Mouse (Mus musculus) gastrocnemius, adult 2 months (tissue): Measurements from ENCODE around the gene Rnf167. TPM values are rescaled to one million over a fixed set of nuclear protein-coding genes. Genes with fewer than 3 reads are reported as not detected.

Experiments used
- DNase-seq: peaks from one replicate; pipeline ENCODE4 v3.0.0; 2022
- H3K27ac ChIP-seq: fragments of 200-600 bp; 2 replicates; pipeline ENCODE4 v1.8.1; 2022; ENCODE audit warnings: mild to moderate bottlenecking
- H3K4me3 ChIP-seq: fragments of 200-600 bp; 2 replicates; pipeline ENCODE4 v1.8.1; 2022; ENCODE audit warnings: mild to moderate bottlenecking, moderate library complexity
- CTCF ChIP-seq: fragments of 200-600 bp; IDR thresholded peaks from 2 replicates; pipeline ENCODE4 v1.8.1; 2022; ENCODE audit warnings: antibody characterized with exemption, mild to moderate bottlenecking, moderate library complexity
- intact Hi-C: fragments of 180-260 bp; cut with DNase I; formaldehyde crosslinking; loops from one replicate; pipeline ENCODE4 v1.15.1; 2025
- total RNA-seq, 2 experiments: library from RNA; stranded (reverse); gene quantifications; 2 replicates each; pipeline ENCODE4 v1.2.3; 2021

Rnf167 gene
- total RNA-seq, 2 experiments from 2014 or later, result 35.0 to 38.4 TPM

- Histone ChIP-seq H3K4me3 (peak overlapping the region; percentile 94), H3K27ac (peak overlapping the region; percentile 92)
- no peak for TF ChIP-seq CTCF
- intact Hi-C loops, result no loop called here
- DNase-seq, result no peak
Observed at GRCm38 (mm10) chr11:70660571-70660970, 13.5 kb downstream of the Rnf167 start.

- peak overlapping the region; percentile 92 for H3K27ac ChIP-seq
- peak; percentile 55 for DNase-seq
- intact Hi-C loops, result no loop called here
- TF ChIP-seq CTCF, result no peak
- H3K4me3 ChIP-seq, result 0 out of 2 replicates have a peak overlapping the region, but pooled peaks have one; percentile 1
Observed at GRCm38 (mm10) chr11:70663101-70663500, 16.1 kb downstream of the Rnf167 start.

- no peak for TF ChIP-seq CTCF
- peak; percentile 83 for DNase-seq
- H3K27ac ChIP-seq, result peak overlapping the region; percentile 70
- intact Hi-C loops, result no loop called here
- H3K4me3 ChIP-seq, result no peak overlapping the region
Observed at GRCm38 (mm10) chr11:70663957-70664356, 16.9 kb downstream of the Rnf167 start.

GRCm38 (mm10) chr11:70664741-70665140 is 17.7 kb downstream of the Rnf167 start:
- DNase-seq, result no peak
- no peak overlapping the region for H3K4me3 ChIP-seq
- peak overlapping the region; percentile 28; the same call in 1 of the 2 replicates for H3K27ac ChIP-seq
- intact Hi-C loops, result no loop called here
- TF ChIP-seq CTCF, result peak; percentile 16; the same call in 1 of the 2 replicates

- peak; percentile 41 for DNase-seq
- Histone ChIP-seq H3K27ac (peak overlapping the region; percentile 99), H3K4me3 (peak overlapping the region; percentile 2)
- TF ChIP-seq CTCF, result no peak
- intact Hi-C loops, result no loop called here
Observed at GRCm38 (mm10) chr11:70666687-70667086, 19.7 kb downstream of the Rnf167 start.

- peak; percentile 12 for DNase-seq
- Histone ChIP-seq H3K4me3 (peak overlapping the region; percentile 75), H3K27ac (peak overlapping the region; percentile 99)
- no peak for TF ChIP-seq CTCF
- intact Hi-C loops, result loop anchor here (2.0 kb wide), 1 partner anchor 13 kb away; the partner anchor contains the start of gene Pfn1
Observed at GRCm38 (mm10) chr11:70667271-70668150, 20.5 kb downstream of the Rnf167 start.

- peak; percentile 90 for DNase-seq
- peak overlapping the region; percentile 75 for H3K4me3 ChIP-seq
- intact Hi-C loops, result loop anchor here (2.0 kb wide), 1 partner anchor 14 kb away; the partner anchor contains the start of gene Pfn1
- H3K27ac ChIP-seq, result peak overlapping the region; percentile 99
- TF ChIP-seq CTCF, result no peak
Observed at GRCm38 (mm10) chr11:70668335-70668770, 21.3 kb downstream of the Rnf167 start.

GRCm38 (mm10) chr11:70668771-70669505 is 21.9 kb downstream of the Rnf167 start, which contains the start of gene Spag7:
Gene Spag7, minus strand, starts transcription at chr11:70669416.
- TF ChIP-seq CTCF, result no peak
- intact Hi-C loops, result loop anchor here (2.0 kb wide), 1 partner anchor 14 kb away; the partner anchor contains the start of gene Pfn1
- peak within 1 kb of the TSS; percentile 99 for H3K27ac ChIP-seq
- DNase-seq, result peak; percentile 97
- peak within 1 kb of the TSS; percentile 75 for H3K4me3 ChIP-seq

GRCm38 (mm10) chr11:70669582-70670345 is 22.7 kb downstream of the Rnf167 start:
- intact Hi-C loops, result loop anchor here (2.0 kb wide), 1 partner anchor 15 kb away; the partner anchor contains the start of gene Pfn1
- Histone ChIP-seq H3K4me3 (peak overlapping the region; percentile 75), H3K27ac (peak overlapping the region; percentile 99)
- peak; percentile 73 for TF ChIP-seq CTCF
- DNase-seq, result peak; percentile 77

GRCm38 (mm10) chr11:70670483-70670882 is 23.4 kb downstream of the Rnf167 start:
- intact Hi-C loops, result no loop called here
- TF ChIP-seq CTCF, result no peak
- Histone ChIP-seq H3K4me3 (peak overlapping the region; percentile 75), H3K27ac (peak overlapping the region; percentile 99)
- peak; percentile 39 for DNase-seq

GRCm38 (mm10) chr11:70671333-70672047 is 24.5 kb downstream of the Rnf167 start:
- intact Hi-C loops, result no loop called here
- H3K27ac ChIP-seq, result no peak overlapping the region
- no peak overlapping the region for H3K4me3 ChIP-seq
- DNase-seq, result peak; percentile 25
- no peak for TF ChIP-seq CTCF
